ENCODE assay signal across 24 mouse cellular contexts in genomic region chr16:92767423-92767822, GRCm38 (mm10). TPM values are rescaled to one million over a fixed set of nuclear protein-coding genes. Genes with fewer than 3 reads are reported as not detected.
A peak's percentile ranks its signal among the peaks of the same experiment; 100 is the strongest.
DNase-seq lines count a peak whose midpoint lies in the region; ATAC-seq lines count a peak whose summit lies in the region.
"Had no signal": no experiment of that assay in that cellular context is flagged by ENCODE, and none has a peak within 500 bp of the region (broad histone marks: within the 10 kb centered on the region; RNA-seq: fewer than 3 reads in every experiment).

No protein-coding gene starts in this region.

- DNase-seq in induced T-regulatory cell, adult 2 months (ENCODE audit: low read depth), result peak; percentile 77
- DNase-seq in thymus, postnatal 10 days (ENCODE audit: low spot score in 2 of 2), result peak; percentile 55 to 56
- no peak for DNase-seq in spleen, postnatal 10 days (ENCODE audit: low spot score in 2 of 2)
- DNase-seq in spleen, adult 12 weeks (ENCODE audit: low spot score), result no peak
- no peak for DNase-seq in frontal cortex, postnatal 25 days (ENCODE audit: low spot score in 2 of 2)
- DNase-seq in kidney, postnatal 4 days, result no peak
- DNase-seq: adrenal gland, postnatal 25 days; cerebellum, adult 11-12 months; cerebellum, adult 9-11 months; gastrocnemius, adult 2 months; gastrocnemius, postnatal 36 days; heart, adult 18-20 months; heart, postnatal 10 days; kidney, adult 18-20 months; kidney, postnatal 25 days; left cerebral cortex, postnatal 4 days; liver, postnatal 0 days; right cerebral cortex, postnatal 14 days; spleen, adult 18-20 months had no signal

- ATAC-seq in CD4-positive, CD25-positive, alpha-beta regulatory T cell, adult 4 months, result peak; percentile 68
- ATAC-seq: forebrain, embryonic 14.5 days; liver, embryonic 12.5 days; liver, postnatal 0 days; midbrain, embryonic 13.5 days; Patski had no signal

RNA-seq across cellular contexts. Expression of gene Runx1, which starts 58.5 kb away (rescaled TPM):
- 10 to 100 TPM; 40.2 to 41.6 TPM for polyA plus RNA-seq in CD4-positive, CD25-positive, alpha-beta regulatory T cell, adult 4 months (2017; shearing (Covaris generic))

Comparison
In these comparisons a context has a peak if more than half of its experiments do, and no peak if none do; other contexts are left out.
1. DNase-seq: peak in induced T-regulatory cell, adult 2 months (single experiment) and thymus, postnatal 10 days (2 of 2); none in spleen, postnatal 10 days (0 of 2), spleen, adult 12 weeks (single experiment), frontal cortex, postnatal 25 days (0 of 2) and kidney, postnatal 4 days (0 of 2).